8 mouse cellular contexts compared by ENCODE assay signal in the genomic region with DNA sequence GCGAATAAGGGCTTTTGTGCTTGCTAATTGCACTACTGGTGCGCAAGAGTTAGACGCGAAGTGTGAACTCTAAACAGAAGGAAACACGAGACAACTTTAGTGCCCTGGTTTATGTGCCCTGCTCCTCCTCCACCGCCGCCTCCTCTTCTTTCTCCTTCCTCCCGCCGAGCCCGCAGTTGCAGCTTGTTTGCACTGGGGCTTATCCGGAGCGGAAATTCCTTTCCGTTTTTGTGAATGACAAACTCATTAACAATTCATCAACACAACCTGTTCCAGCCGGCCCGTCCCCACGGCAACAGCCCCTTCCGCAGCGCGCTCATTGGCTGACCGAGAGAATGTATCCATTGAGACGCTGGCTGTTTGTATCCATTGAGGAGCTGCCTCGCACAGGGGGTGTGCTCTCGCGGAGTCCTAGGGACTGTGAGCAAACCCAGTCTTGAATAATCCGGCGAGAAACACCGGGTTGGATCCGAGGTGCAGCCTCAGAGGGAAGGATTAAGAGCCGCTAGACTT. TPM values are rescaled to one million over a fixed set of nuclear protein-coding genes. Genes with fewer than 3 reads are reported as not detected.
DNase-seq lines count a peak whose midpoint lies in the region; ATAC-seq and TF ChIP-seq lines count a peak whose summit lies in the region.

Gene Dusp6, plus strand, starts transcription at position 365 of the 513 bp plus-strand sequence.

- no peaks in the 10 kb centered on the region for H3K27me3 ChIP-seq in CH12.LX (replicated peaks)
- peaks cover 18% of the 10 kb centered on the region; the same call in 1 of the 2 replicates for H3K27me3 ChIP-seq in forebrain, embryonic 14.5 days (replicated peaks; ENCODE audit: control insufficient read depth, insufficient read depth, low read length)
- peaks cover 5% of the 10 kb centered on the region; the same call in 1 of the 2 replicates for H3K27me3 ChIP-seq in neural tube, embryonic 15.5 days (replicated peaks)

- WGBS in forebrain, embryonic 14.5 days = under 1% methylated on average over 29 of the region's 29 CpGs
- under 1% methylated on average over 29 of the region's 29 CpGs for WGBS in neural tube, embryonic 15.5 days

- peak within 1 kb of the TSS; percentile 92 for H3K9ac ChIP-seq in CH12.LX (ENCODE audit: insufficient read depth, low read depth)
- H3K9ac ChIP-seq in forebrain, embryonic 14.5 days (ENCODE audit: low read length) = peak within 1 kb of the TSS; percentile 86
- peak within 1 kb of the TSS; percentile 83 for H3K9ac ChIP-seq in neural tube, embryonic 15.5 days (replicated peaks)

- intact Hi-C loops in heart, postnatal 14 days (cut with DNase I) = loop anchor here (5.0 kb wide), 3 partner anchors 69 to 354 kb away; no protein-coding TSS in a partner anchor

- dilution Hi-C loops in CH12.LX (cut with MboI; ENCODE audit: extremely low pct_ligation_motif_present, extremely low pct_unique_long_range_greater_than_20kb, low sequenced_read_pairs) = no loop called here

- peak; percentile 97 for DNase-seq in CH12.LX (ENCODE audit: extremely low read depth)
- DNase-seq in c-Kit-positive CD71-positive TER-119-negative erythroid progenitor cells, embryonic 14.5 days (ENCODE audit: low read depth) = peak; percentile 36
- DNase-seq in forebrain, embryonic 14.5 days (ENCODE audit: low spot score) = peak; percentile 99
- DNase-seq in heart, postnatal 14 days = peak; percentile 93
- peak; percentile 96 for DNase-seq in layer of hippocampus, adult 11-12 months (ENCODE audit: low spot score)
- DNase-seq in lung, adult 18-20 months = peak; percentile 99
- DNase-seq in testis, postnatal 14 days (ENCODE audit: low spot score) = peak; percentile 95

- no peak for TF ChIP-seq CTCF in CH12.LX (conservative IDR thresholded peaks at IDR 0.05 in 1 of 2, IDR thresholded peaks at IDR 0.05 in 1 of 2; ENCODE audit: low read depth in 2 of 2, low read length in 2 of 2)

- peak within 1 kb of the TSS; percentile 91 for H3K27ac ChIP-seq in CH12.LX (ENCODE audit: insufficient read depth, low read depth)
- peak within 1 kb of the TSS; percentile 90 for H3K27ac ChIP-seq in forebrain, embryonic 14.5 days (ENCODE audit: low read depth, low read length)
- peak within 1 kb of the TSS; percentile 92 for H3K27ac ChIP-seq in neural tube, embryonic 15.5 days (replicated peaks)

- no peaks in the 10 kb centered on the region for H3K9me3 ChIP-seq in CH12.LX (replicated peaks; ENCODE audit: low read length)
- no peaks in the 10 kb centered on the region for H3K9me3 ChIP-seq in forebrain, embryonic 14.5 days (replicated peaks; ENCODE audit: control insufficient read depth, low read length)
- no peaks in the 10 kb centered on the region for H3K9me3 ChIP-seq in neural tube, embryonic 15.5 days (replicated peaks)

- in situ Hi-C loops in CH12.LX (cut with MboI; ENCODE audit: low pct_ligation_motif_present, low pct_unique_long_range_greater_than_20kb, low sequenced_read_pairs) = loop anchor here (10.0 kb wide), 1 partner anchor 58 kb away; no protein-coding TSS in a partner anchor

- H3K4me2 ChIP-seq in CH12.LX (ENCODE audit: insufficient read depth, low read depth, poor library complexity, severe bottlenecking) = peak within 1 kb of the TSS; percentile 58
- H3K4me2 ChIP-seq in forebrain, embryonic 14.5 days (ENCODE audit: low read length) = peak within 1 kb of the TSS; percentile 94
- H3K4me2 ChIP-seq in neural tube, embryonic 15.5 days = peak within 1 kb of the TSS; percentile 81

- H3K79me2 ChIP-seq in CH12.LX (replicated peaks; ENCODE audit: control insufficient read depth, extremely low read depth, insufficient read depth, poor library complexity, severe bottlenecking) = peaks cover 20% of the 10 kb centered on the region

- H3K4me3 ChIP-seq in CH12.LX (replicated peaks in 1 of 3; ENCODE audit: low read depth in 2 of 3, low read length in 2 of 3, poor library complexity in 1 of 3) = peak within 1 kb of the TSS; percentile 73 to 94 (median 79)
- peak within 1 kb of the TSS; percentile 62 for H3K4me3 ChIP-seq in forebrain, embryonic 14.5 days (ENCODE audit: low read depth, low read length)
- H3K4me3 ChIP-seq in neural tube, embryonic 15.5 days (replicated peaks) = peak within 1 kb of the TSS; percentile 79

- peak; percentile 97 for ATAC-seq in forebrain, embryonic 14.5 days
- peak; percentile 94 for ATAC-seq in neural tube, embryonic 15.5 days (ENCODE audit: low FRiP score)

- H3K4me1 ChIP-seq in CH12.LX (ENCODE audit: control insufficient read depth in 1 of 2, insufficient read depth in 2 of 2) = peaks cover 6 to 47% of the 10 kb centered on the region in 2 experiments
- H3K4me1 ChIP-seq in forebrain, embryonic 14.5 days (ENCODE audit: control insufficient read depth, insufficient read depth, low read length) = peaks cover 23% of the 10 kb centered on the region
- peaks cover 44% of the 10 kb centered on the region for H3K4me1 ChIP-seq in neural tube, embryonic 15.5 days

- no peak for TF ChIP-seq RAD21 in CH12.LX (IDR thresholded peaks at IDR 0.05; ENCODE audit: low read depth, low read length)

- peaks cover 6 to 7% of the 10 kb centered on the region in 2 experiments for H3K36me3 ChIP-seq in CH12.LX (replicated peaks in 1 of 2; ENCODE audit: control insufficient read depth in 1 of 2, insufficient read depth in 1 of 2, low read length in 1 of 2)
- H3K36me3 ChIP-seq in forebrain, embryonic 14.5 days (ENCODE audit: control insufficient read depth, insufficient read depth, low read length) = no peaks in the 10 kb centered on the region
- no peaks in the 10 kb centered on the region for H3K36me3 ChIP-seq in neural tube, embryonic 15.5 days

- no peak; the same call in 1 of the 2 replicates for TF ChIP-seq EP300 in CH12.LX (IDR thresholded peaks at IDR 0.05; ENCODE audit: low read length)

- TF ChIP-seq POLR2A in CH12.LX (IDR thresholded peaks at IDR 0.05; ENCODE audit: low read depth, low read length) = peak; percentile 93

TF ChIP-seq in CH12.LX, 34 proteins besides CTCF, POLR2A, EP300 and RAD21:
- TF ChIP-seq ZMIZ1 (IDR thresholded peaks at IDR 0.05; ENCODE audit: low read depth, low read length) (peak; percentile 75), TCF12 (IDR thresholded peaks at IDR 0.05; ENCODE audit: low read depth, low read length) (peak; percentile 78), PAX5 (IDR thresholded peaks at IDR 0.05; ENCODE audit: low read length) (no peak), MXI1 (IDR thresholded peaks at IDR 0.05; ENCODE audit: low read depth, low read length) (peak; percentile 89), HCFC1 (IDR thresholded peaks at IDR 0.05; ENCODE audit: low read depth, low read length) (0 out of 2 replicates have a peak, but pooled peaks have one; percentile 2), ETS1 (conservative IDR thresholded peaks at IDR 0.05; ENCODE audit: low read depth, low read length) (peak; percentile 71), ELF1 (IDR thresholded peaks at IDR 0.05; ENCODE audit: low read depth, low read length) (peak; percentile 39; the same call in 1 of the 2 replicates), BHLHE40 (IDR thresholded peaks at IDR 0.05; ENCODE audit: low read depth, low read length) (peak; percentile 63), ZNF384 (IDR thresholded peaks at IDR 0.05; ENCODE audit: low read depth, low read length) (no peak), SIN3A (IDR thresholded peaks at IDR 0.05; ENCODE audit: low read length) (peak; percentile 46; the same call in 1 of the 2 replicates), NRF1 (IDR thresholded peaks at IDR 0.05; ENCODE audit: low read depth, low read length) (no peak), MEF2A (IDR thresholded peaks at IDR 0.05; ENCODE audit: borderline replicate concordance, low read depth, low read length) (peak; percentile 43), IRF4 (IDR thresholded peaks at IDR 0.05; ENCODE audit: low read depth, low read length) (peak; percentile 35; the same call in 1 of the 2 replicates), NELFE (IDR thresholded peaks at IDR 0.05; ENCODE audit: low read depth, low read length) (peak; percentile 65; the same call in 1 of the 2 replicates), TBP (conservative IDR thresholded peaks at IDR 0.05; ENCODE audit: low read depth, low read length) (peak; percentile 67; the same call in 1 of the 2 replicates)
TF ChIP-seq in CH12.LX: peak in this region for 12.

RNA-seq across cellular contexts. Expression of gene Dusp6, which starts in this region (rescaled TPM):
- total RNA-seq in CH12.LX (2012; rRNA removed) = 6.2 and 7.6 TPM in 2 replicates
- 11.6 and 13.5 TPM in 2 replicates for total RNA-seq in CH12.LX (2014; rRNA removed)
- polyA plus RNA-seq in CH12.LX (2012; ENCODE audit: insufficient read length, low read depth) = 4.1 and 6.1 TPM in 2 replicates
- polyA plus RNA-seq in forebrain, embryonic 14.5 days (2014; fragmentation: Nextera tagmentation; extraction: Ambion mirVana) = 34.1 and 40.1 TPM in 2 replicates
- 10 to 100 TPM; 20.9 to 26.1 TPM for total RNA-seq in heart, postnatal 14 days (2021)
- polyA plus RNA-seq in neural tube, embryonic 15.5 days (2015; fragmentation: Nextera tagmentation; extraction: Ambion mirVana) = 28.2 and 31.5 TPM in 2 replicates

Comparison
In these comparisons a context has a peak if more than half of its experiments do, and no peak if none do; other contexts are left out.
1. Peak in every context shown above with its lines: DNase-seq, ATAC-seq, H3K4me3 ChIP-seq and H3K27ac ChIP-seq.
2. DNase-seq: peak in every context shown above with its lines; median percentile 99 in forebrain, embryonic 14.5 days; 99 in lung, adult 18-20 months; 97 in CH12.LX; 96 in layer of hippocampus, adult 11-12 months; 95 in testis, postnatal 14 days; 93 in heart, postnatal 14 days; 36 in c-Kit-positive CD71-positive TER-119-negative erythroid progenitor cells, embryonic 14.5 days.